Mouse (Mus musculus): Measurements from ENCODE around the gene Crygd. TPM values are rescaled to one million over a fixed set of nuclear protein-coding genes. Genes with fewer than 3 reads are reported as not detected.

Gene Crygd
- polyA plus RNA-seq, 1 experiment from 2014 or later, result not detected

- Histone ChIP-seq H3K4me3 (ENCODE audit: low read depth, low read length) (no peak within 1 kb of the TSS), H3K9me3 (replicated peaks; ENCODE audit: control insufficient read depth, low read length) (no peaks in the 10 kb centered on the region), H3K4me2 (ENCODE audit: low read length) (no peak within 1 kb of the TSS), H3K4me1 (ENCODE audit: control insufficient read depth, insufficient read depth, low read length) (no peaks in the 10 kb centered on the region), H3K27ac (ENCODE audit: low read depth, low read length) (no peak within 1 kb of the TSS), H3K9ac (ENCODE audit: low read length) (no peak within 1 kb of the TSS), H3K36me3 (ENCODE audit: control insufficient read depth, insufficient read depth, low read length) (no peaks in the 10 kb centered on the region), H3K27me3 (replicated peaks; ENCODE audit: control insufficient read depth, insufficient read depth, low read length) (no peaks in the 10 kb centered on the region)
- DNase-seq (ENCODE audit: low spot score) (no peak), ATAC-seq (no peak)
These were observed 30.6 kb downstream of the Crygd start, which contains the start of gene Akr1cl for GRCm38 (mm10) chr1:65032641-65033040. Gene Akr1cl, minus strand, starts transcription at chr1:65032759.

GRCm38 (mm10) chr1:65028206-65028605 is 35.0 kb downstream of the Crygd start:
- Histone ChIP-seq H3K4me2 (ENCODE audit: low read length) (no peak overlapping the region), H3K27me3 (replicated peaks; ENCODE audit: control insufficient read depth, insufficient read depth, low read length) (no peaks in the 10 kb centered on the region), H3K4me3 (ENCODE audit: low read depth, low read length) (no peak overlapping the region), H3K9me3 (replicated peaks; ENCODE audit: control insufficient read depth, low read length) (no peaks in the 10 kb centered on the region), H3K27ac (ENCODE audit: low read depth, low read length) (no peak overlapping the region), H3K4me1 (ENCODE audit: control insufficient read depth, insufficient read depth, low read length) (no peaks in the 10 kb centered on the region), H3K36me3 (ENCODE audit: control insufficient read depth, insufficient read depth, low read length) (no peaks in the 10 kb centered on the region), H3K9ac (ENCODE audit: low read length) (no peak overlapping the region)
- 74% methylated on average over 9 of the region's 9 CpGs for WGBS
- DNase-seq (ENCODE audit: low spot score), result no peak
- no peak for ATAC-seq

GRCm38 (mm10) chr1:65012726-65013125 is 50.5 kb downstream of the Crygd start:
- H3K4me3 ChIP-seq (ENCODE audit: low read depth, low read length), result no peak overlapping the region

More at GRCm38 (mm10) chr1:65012726-65013125, 50.5 kb downstream of the Crygd start:
- no peaks in the 10 kb centered on the region for H3K36me3 ChIP-seq (ENCODE audit: control insufficient read depth, insufficient read depth, low read length)
- WGBS, result 79% methylated on average over 4 of the region's 4 CpGs
- DNase-seq (ENCODE audit: low spot score) (no peak), ATAC-seq (no peak)
- no peak overlapping the region for H3K4me2 ChIP-seq (ENCODE audit: low read length)
- H3K9me3 ChIP-seq (replicated peaks; ENCODE audit: control insufficient read depth, low read length), result no peaks in the 10 kb centered on the region
- H3K27me3 ChIP-seq (replicated peaks; ENCODE audit: control insufficient read depth, insufficient read depth, low read length), result no peaks in the 10 kb centered on the region
- no peak overlapping the region for H3K9ac ChIP-seq (ENCODE audit: low read length)
- H3K27ac ChIP-seq (ENCODE audit: low read depth, low read length), result no peak overlapping the region
- no peaks in the 10 kb centered on the region for H3K4me1 ChIP-seq (ENCODE audit: control insufficient read depth, insufficient read depth, low read length)

Other genes with a start within 250 kb of the Crygd start
- 4.8 and 7.9 TPM in 2 replicates for gene Plekhm3, start 106.6 kb downstream of the Crygd start, polyA plus RNA-seq (2014; fragmentation: Nextera tagmentation; extraction: Ambion mirVana)
- not detected in 2 replicates for gene Akr1cl, start 30.7 kb downstream of the Crygd start, polyA plus RNA-seq (2014; fragmentation: Nextera tagmentation; extraction: Ambion mirVana)
- not detected in 2 replicates for gene Cryge, start 12.3 kb downstream of the Crygd start, polyA plus RNA-seq (2014; fragmentation: Nextera tagmentation; extraction: Ambion mirVana)
- gene Crygc, start 10.2 kb upstream of the Crygd start, polyA plus RNA-seq (2014; fragmentation: Nextera tagmentation; extraction: Ambion mirVana), result not detected in 2 replicates
- 0.37 TPM in 1 of 2 replicates, not detected in the other for gene Crygb, start 18.8 kb upstream of the Crygd start, polyA plus RNA-seq (2014; fragmentation: Nextera tagmentation; extraction: Ambion mirVana)
- 0.30 TPM in 1 of 2 replicates, not detected in the other for gene Cryga, start 39.9 kb upstream of the Crygd start, polyA plus RNA-seq (2014; fragmentation: Nextera tagmentation; extraction: Ambion mirVana)
- gene Gm28845, start 56.1 kb upstream of the Crygd start, polyA plus RNA-seq (2014; fragmentation: Nextera tagmentation; extraction: Ambion mirVana), result not detected in 2 replicates
- gene D630023F18Rik, start 59.8 kb upstream of the Crygd start, polyA plus RNA-seq (2014; fragmentation: Nextera tagmentation; extraction: Ambion mirVana), result 0.79 and 0.99 TPM in 2 replicates
- 535 and 539 TPM in 2 replicates for gene Idh1, start 123.0 kb upstream of the Crygd start, polyA plus RNA-seq (2014; fragmentation: Nextera tagmentation; extraction: Ambion mirVana)
- 19.3 and 20.9 TPM in 2 replicates for gene Pikfyve, start 123.2 kb upstream of the Crygd start, polyA plus RNA-seq (2014; fragmentation: Nextera tagmentation; extraction: Ambion mirVana)
- 0.84 and 1.0 TPM in 2 replicates for gene Pth2r, start 218.6 kb upstream of the Crygd start, polyA plus RNA-seq (2014; fragmentation: Nextera tagmentation; extraction: Ambion mirVana)

Data from forebrain, embryonic 14.5 days (tissue).